Comparison of ENCODE assay signal across 17 mouse cellular contexts in the genomic region with DNA sequence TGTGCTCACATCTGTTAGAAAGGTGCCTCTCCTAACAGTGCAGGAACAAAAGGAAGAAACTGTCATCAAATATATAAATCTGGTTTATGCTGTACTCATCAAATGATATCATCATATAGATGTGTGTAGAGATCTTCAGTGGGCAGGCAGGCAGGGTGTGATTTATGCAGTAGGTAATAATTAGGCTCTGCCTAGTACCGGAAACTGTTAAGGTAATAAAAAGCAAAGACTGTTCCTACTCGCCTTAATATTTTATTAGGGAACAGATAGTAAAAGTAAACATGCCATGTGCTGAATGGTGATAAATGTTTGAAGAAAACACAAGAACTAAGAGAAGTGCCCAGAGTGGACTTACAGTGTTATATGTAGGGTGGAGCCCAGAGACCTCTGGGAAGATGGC. TPM values are rescaled to one million over a fixed set of nuclear protein-coding genes. Genes with fewer than 3 reads are reported as not detected.
"Had no signal": no experiment of that assay in that cellular context is flagged by ENCODE, and none has a peak within 500 bp of the region (broad histone marks: within the 10 kb centered on the region; RNA-seq: fewer than 3 reads in every experiment).

No protein-coding gene starts in this region.

- H3K9me3 ChIP-seq: neural tube, embryonic 12.5 days; neural tube, embryonic 13.5 days; neural tube, embryonic 15.5 days; stomach, embryonic 15.5 days had no signal

- H3K4me2 ChIP-seq: neural tube, embryonic 12.5 days; neural tube, embryonic 13.5 days; neural tube, embryonic 15.5 days; stomach, embryonic 15.5 days had no signal

- H3K27ac ChIP-seq: neural tube, embryonic 12.5 days; neural tube, embryonic 13.5 days; neural tube, embryonic 15.5 days; stomach, embryonic 15.5 days; stomach, postnatal 0 days had no signal

- H3K9ac ChIP-seq: neural tube, embryonic 12.5 days; neural tube, embryonic 13.5 days; neural tube, embryonic 15.5 days; stomach, embryonic 15.5 days had no signal

- H3K4me3 ChIP-seq: neural tube, embryonic 12.5 days; neural tube, embryonic 13.5 days; neural tube, embryonic 15.5 days; stomach, embryonic 15.5 days had no signal

- DNase-seq: retina, postnatal 1 day; right cerebral cortex, adult 18-20 months; right cerebral cortex, postnatal 25 days; right cerebral cortex, postnatal 4 days; spleen, adult 18-20 months; thymus, adult 18-20 months; thymus, adult 2 months; thymus, postnatal 14 days; thymus, postnatal 25 days; thymus, postnatal 36 days; thymus, postnatal 4 days had no signal

- H3K4me1 ChIP-seq: neural tube, embryonic 12.5 days; neural tube, embryonic 13.5 days; neural tube, embryonic 15.5 days; stomach, embryonic 15.5 days had no signal

- H3K27me3 ChIP-seq: neural tube, embryonic 12.5 days; neural tube, embryonic 13.5 days; neural tube, embryonic 15.5 days; stomach, embryonic 15.5 days had no signal

RNA-seq across cellular contexts. Expression of gene Gm26558, which starts 20.4 kb away (rescaled TPM):
- total RNA-seq: neutrophil, adult 5-6 weeks had no signal
